Mouse (Mus musculus) skeletal muscle tissue, postnatal 0 days (tissue): ENCODE measurements around the gene Nt5dc3. TPM values are rescaled to one million over a fixed set of nuclear protein-coding genes. Genes with fewer than 3 reads are reported as not detected.

ENCODE experiments used
- polyA plus RNA-seq: library from polyadenylated mRNA; unstranded; fragments of >200 nt; fragmentation: Nextera tagmentation; extraction: Ambion mirVana; gene quantifications from 2 replicates; pipeline ENCODE4 v1.2.1, GENCODE M21; 2015

The Nt5dc3 gene
- 1.4 and 1.8 TPM in 2 replicates for polyA plus RNA-seq

DNA sequence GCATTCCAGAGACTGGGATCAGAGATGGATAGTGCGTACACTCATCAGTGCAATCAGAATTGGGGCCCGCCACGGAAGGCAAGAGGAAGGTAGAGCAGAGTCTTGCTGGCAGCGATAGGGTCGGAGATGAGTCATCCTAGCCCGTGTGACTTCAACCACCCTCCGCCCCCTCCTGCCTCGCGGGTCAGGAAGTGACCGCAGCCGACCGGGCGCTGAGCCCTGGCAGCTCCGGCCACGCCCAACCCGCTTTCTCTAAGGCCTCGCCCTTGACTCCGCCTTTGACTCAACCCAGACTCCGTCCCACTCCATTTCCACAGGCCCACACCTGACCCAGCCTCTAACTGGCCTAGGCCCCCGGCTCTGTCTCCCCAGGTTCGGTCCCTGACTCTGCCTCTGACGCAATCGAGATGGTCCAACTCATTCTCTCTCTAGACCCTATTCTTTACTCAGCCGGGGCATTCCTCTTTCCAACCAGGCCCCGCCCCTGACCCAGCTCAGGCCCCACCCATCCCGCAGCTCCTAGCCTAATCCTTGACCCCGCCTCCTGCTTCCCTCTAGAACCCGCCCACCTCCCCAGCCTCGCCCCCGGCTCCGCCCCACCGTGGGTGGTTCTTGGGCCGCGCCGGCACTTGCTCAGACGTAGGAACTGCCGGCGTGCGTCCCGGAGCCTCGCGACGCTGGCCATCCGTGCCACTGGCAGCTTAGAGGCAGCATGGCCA is at the start of gene Nt5dc3:
Gene Nt5dc3 (plus strand): TSS at position 608 of the 719 bp plus-strand sequence.

DNA sequence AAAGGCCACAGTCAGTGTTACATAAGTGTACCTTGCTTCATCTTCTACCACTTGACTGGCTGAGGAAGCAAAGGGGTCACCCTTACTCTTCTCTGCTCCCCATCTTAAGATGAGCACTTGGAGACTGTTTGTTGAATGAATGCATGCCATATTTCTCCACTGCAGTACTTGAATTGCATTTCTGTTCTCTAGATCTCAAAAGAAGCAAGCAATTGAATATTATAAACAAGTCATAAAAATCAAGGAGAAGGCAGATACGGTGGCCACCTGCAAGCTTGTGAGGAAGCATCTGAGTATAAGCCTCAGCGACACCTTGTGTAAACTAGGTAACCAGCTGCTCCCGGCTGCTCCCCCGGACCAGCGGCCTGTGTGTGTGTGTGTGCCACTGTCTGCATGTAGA is 15.1 kb upstream of the Nt5dc3 start, which contains the start of gene Gm49358:
Gene Gm49358 (plus strand): TSS at position 301 of the 400 bp plus-strand sequence.

Other genes with a start within 250 kb of the Nt5dc3 start
- gene Hsp90b1, start 73.5 kb upstream of the Nt5dc3 start, polyA plus RNA-seq, result 132 and 169 TPM in 2 replicates
- 0.62 and 0.76 TPM in 2 replicates for gene Ttc41, start 73.2 kb upstream of the Nt5dc3 start, polyA plus RNA-seq
- not detected in 2 replicates for gene Gm49358, start 15.0 kb upstream of the Nt5dc3 start, polyA plus RNA-seq
- gene Stab2, start 229.0 kb downstream of the Nt5dc3 start, polyA plus RNA-seq, result 0.32 and 0.83 TPM in 2 replicates